Mouse (Mus musculus) fat pad, adult 2 months (tissue): Measurements from ENCODE around the gene Cfap65.

ENCODE experiments used
- DNase-seq: peaks from one replicate; pipeline ENCODE4 v3.0.0-alpha.2; 2011; ENCODE audit warnings: low read depth, low spot score; ENCODE audit errors: extremely low read depth

Cfap65 gene

GRCm38 (mm10) chr1:74935402-74935801 is at the start of gene Cfap65:
Gene Cfap65 (minus strand): TSS chr1:74935599.
- DNase-seq, result no peak

GRCm38 (mm10) chr1:74977001-74977400 is 41.6 kb upstream of the Cfap65 start:
- no peak for DNase-seq

- DNase-seq, result no peak
These were observed 40.5 kb upstream of the Cfap65 start for GRCm38 (mm10) chr1:74975936-74976335.

DNA sequence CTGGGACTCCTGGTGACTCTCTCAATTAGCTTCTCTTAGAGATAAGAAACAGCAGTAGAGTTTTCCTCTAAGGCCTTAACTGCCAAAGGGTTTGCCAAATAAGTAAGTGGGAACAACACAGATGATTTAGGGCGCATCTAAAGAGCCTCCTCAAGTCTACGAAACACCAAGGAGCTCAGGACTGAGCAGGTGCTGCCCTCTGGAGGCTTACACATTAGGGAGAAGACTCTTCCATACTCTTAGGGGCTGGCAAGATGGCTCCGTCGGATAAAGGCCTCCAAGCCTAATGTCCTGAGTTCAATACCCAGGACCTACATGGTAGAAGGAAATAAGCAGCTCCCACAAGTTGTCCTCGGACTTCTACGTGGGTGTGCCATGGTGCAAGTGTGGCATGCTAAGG is 38.2 kb upstream of the Cfap65 start:
- no peak for DNase-seq

- DNase-seq, result no peak
These were observed 36.1 kb upstream of the Cfap65 start for GRCm38 (mm10) chr1:74971353-74972050.

- no peak for DNase-seq
These were observed 32.7 kb upstream of the Cfap65 start for GRCm38 (mm10) chr1:74967962-74968580.

GRCm38 (mm10) chr1:74964494-74965215 is 29.3 kb upstream of the Cfap65 start:
- no peak for DNase-seq

- peak; percentile 5 for DNase-seq
These were observed 27.4 kb upstream of the Cfap65 start for GRCm38 (mm10) chr1:74962853-74963227.

DNA sequence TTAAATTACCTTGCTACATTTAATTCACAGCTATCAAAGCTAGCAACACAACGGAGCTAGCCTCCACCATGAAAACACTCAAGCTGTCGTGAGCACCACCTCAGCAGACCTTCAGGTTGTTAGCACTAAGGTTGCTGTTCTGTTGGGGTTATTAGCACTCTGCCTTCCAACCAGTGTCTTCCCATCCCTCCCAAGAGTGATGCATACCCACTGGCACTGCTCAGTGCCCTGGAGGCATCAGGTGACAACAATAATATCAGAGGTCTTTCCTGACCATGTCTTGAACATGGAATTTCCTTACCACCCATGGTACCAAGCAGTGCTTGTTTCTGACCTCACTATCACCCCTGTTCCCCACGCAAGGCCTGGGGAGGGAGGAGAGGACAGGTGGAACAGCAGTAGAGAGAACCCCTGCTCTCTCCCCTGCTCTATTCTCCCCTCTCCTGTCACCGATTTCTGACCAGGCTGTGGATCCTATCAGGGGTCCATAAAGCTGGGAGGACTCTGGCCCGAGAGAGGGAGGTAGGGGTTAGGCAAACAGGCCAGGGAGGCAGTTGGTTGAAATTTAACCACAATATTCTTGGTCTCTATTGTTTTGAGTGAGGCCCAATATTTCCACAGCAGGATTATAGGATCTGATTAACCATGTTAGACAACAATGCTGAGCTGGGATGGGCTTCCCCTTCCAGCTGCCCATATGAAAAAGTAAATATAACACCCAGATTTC is 26.9 kb upstream of the Cfap65 start:
- DNase-seq, result no peak

DNA sequence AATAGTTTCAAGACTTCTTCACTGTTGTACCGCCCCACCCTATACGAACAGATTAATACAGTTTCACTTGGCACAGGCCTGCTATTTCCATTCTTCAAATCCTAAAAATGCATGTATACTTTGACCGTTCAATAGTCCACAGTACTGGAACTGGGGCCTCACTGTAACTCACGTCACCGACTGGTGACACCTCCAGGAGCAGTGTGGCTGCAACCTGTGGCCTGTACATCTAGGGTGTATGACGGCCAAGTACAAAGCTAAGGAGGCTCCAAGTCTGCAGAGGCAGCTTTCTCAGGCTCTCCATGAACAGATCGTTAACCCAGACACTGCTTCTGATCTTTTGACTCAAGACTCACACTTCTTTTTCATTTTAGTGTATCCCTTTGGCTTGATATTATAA is 26.3 kb upstream of the Cfap65 start:
- DNase-seq, result no peak

DNA sequence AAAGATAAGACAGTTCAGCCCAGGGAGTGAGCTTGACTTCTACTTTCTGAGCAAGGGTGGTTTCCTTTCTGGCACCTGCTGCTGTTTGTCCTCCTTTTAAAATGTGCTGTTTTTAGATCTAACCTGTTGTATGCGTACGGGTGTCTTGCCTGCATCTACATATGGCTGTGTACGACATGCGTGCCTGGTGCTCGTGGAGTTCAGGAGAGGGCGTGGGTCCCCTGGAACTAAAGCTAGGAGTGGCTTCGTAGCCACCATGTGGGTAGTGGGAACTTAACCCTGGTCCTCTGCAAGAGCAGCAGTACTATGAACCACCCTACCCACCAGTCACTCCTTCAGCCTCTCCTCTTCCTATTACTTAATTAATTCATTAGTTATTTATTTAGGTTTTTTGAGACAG is 24.7 kb upstream of the Cfap65 start:
- no peak for DNase-seq

DNA sequence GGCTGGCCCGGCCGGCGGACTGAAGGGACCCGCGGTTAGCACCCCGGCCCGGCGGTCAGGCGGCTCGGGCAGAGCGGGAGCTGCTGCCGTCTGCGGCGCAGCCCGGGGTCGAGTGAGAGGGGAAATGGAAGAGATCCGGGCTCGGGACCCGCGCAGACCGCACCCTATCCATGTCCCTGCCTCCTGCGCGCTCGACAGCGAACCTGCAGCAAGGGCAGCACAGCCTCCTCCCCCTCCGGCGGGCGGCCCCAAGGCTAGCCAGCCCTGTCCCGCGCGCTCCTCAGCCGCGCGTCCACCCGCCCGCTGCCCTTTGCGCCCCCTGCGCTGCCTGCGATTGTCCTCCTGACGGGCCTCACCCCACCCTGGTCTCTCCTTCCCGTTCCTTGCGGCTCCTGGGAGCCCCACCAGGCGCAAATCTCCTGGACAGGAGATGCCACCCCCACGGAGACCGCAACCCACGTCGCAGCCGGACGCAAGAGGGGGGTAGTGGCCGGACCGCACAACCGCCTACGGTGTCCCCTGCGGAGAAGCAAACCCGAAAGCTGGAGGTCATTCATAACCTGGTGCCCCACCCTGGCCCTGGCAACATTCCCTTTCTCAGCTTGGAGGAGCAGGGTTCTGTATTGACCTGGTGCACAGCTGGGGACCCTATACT is 16.3 kb upstream of the Cfap65 start, which contains the start of gene Ihh:
Ihh (minus strand) TSS at position 117 of the 655 bp plus-strand sequence.
- DNase-seq, result no peak

DNA sequence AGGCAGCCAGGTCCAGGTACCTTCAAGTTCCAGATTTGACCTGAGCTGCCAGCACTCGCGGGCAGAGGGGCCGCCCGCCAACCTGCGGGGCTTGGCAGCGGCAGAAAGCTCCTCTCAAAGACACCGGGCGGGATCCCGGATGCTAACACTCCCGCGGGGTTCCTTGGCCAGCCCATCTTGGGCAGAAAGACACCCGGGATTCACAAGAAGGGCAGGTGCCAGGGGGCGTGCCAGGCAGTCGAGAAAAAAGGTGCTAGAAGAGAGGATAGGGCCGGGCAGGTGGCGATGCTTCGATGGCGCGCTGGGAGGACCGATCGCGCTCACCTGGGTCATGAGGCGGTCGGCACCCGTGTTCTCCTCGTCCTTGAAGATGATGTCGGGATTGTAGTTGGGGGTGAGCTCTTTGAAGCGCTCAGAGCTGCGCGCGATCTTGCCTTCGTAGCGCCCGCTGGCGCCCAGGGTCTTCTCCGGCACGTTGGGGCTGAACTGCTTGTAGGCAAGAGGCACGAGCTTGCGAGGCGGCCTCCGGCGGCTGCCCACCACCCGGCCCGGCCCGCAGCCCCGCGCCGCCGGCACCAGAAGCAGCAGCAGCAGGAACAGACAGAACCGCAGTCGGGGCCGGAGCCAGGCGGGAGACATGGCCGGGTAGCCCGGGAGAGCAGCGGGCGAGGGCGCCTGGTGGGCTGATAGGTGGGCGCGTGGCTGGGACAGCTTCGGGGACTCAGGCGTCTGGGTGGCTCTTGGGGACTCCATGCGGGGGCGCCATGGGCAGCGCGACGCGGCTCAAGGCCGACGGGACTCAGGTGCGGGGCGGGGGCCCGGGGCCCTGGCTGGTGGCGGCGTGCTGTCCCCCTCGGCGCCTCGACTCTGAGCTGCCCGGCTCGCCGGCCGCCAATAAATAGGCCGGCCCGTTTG is 15.4 kb upstream of the Cfap65 start:
- DNase-seq, result no peak

DNA sequence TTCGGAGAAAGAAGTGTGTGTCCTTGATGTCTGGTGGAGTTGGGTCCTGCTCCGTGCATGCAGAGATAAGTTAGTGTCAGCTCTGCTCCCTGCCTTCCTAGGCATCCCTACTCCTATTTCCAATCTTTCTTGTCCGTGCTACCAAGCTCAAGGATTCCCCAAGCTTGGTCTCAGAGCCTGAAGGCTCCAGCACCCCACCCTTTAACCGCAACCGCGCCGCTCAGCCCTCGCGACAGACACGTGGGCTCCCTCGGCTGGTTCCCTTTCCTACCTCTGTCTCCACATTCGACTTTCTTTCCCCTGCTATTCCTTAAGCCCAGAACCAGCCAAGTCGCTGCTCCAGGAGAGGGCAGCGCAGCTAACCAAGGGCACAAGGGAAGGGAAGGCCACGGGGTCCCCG is 14.7 kb upstream of the Cfap65 start:
- DNase-seq, result no peak

DNA sequence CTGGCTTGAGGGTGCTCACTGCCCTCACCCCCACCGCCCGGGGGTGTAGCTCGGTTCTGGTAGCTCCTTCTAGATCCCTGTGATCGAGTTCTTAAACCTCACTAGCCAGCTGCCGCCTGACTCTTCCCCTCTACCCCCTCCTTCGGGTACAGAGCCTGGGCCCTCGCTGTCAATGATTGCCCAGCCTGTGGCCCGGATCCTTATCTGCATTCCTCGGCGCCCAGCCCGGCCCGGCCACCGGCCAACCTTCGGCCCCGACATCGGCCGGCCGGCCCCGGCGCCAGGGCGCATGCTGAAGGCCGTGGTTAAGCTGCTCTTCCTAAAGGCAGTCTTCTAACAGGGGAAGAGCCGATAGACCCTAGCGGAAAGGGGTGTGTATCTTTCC is 14.3 kb upstream of the Cfap65 start:
- no peak for DNase-seq

GRCm38 (mm10) chr1:74948784-74949665 is 13.6 kb upstream of the Cfap65 start:
- no peak for DNase-seq

DNA sequence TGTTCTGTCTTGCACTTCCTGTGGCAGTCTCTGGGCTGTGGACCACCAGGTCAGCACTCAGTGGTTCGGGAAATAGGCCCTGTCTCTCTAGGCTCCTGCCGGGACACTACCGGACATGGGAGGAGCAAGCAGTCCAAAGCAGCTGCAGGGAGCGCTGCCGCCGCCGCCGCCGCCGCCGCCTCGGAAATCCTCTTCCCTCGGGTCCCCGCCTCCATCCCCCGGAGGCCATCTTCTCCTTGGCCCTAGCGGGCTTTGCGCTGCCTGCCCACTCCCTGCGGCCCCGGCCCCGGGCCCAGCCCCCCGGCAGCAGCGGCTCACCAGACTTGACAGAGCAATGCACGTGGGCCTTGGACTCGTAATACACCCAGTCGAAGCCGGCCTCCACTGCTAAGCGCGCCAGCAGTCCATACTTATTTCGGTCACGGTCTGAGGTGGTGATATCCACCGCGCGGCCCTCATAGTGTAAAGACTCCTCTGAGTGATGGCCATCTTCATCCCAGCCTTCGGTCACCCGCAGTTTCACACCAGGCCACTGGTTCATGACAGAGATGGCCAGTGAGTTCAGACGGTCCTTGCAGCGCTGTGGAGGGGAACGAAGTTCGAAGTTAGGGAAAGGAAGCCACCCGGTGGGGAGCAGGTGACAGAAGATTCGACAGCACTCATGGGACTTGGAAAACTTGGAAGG is 12.7 kb upstream of the Cfap65 start:
- DNase-seq, result no peak

DNA sequence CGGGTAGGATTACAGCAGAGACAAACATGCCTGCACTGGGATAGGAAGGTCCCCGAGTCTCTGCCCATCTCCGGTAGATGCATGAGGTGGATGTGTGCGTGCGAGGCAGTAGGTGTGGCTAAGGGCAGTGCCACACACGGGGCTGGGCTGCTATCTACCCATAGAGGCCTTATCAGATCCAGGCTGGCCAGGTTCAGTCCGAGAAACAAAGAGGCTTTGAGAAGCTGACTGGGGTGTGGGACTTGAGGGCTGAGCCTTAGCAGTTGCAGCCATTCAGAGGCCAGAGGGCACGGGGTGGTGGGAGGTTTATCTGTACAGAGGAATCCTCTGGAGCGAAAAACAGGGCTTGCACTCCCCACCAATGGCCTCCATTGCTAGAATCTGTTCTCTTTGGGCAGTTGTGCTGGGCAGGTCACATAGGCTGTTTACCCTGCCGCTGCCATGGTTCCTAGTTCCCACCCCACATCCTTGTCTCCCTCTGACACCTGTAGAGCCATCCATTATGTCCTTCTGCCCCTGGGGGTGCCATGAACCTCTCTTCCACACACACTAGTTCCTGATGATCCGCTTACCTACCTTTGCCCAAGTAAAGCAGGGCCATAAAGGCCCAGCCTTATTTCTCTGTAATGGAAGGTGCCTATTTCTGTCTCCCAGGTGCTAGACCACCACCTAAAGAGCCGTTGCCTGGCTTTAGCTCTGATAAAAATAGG is 6.4 kb upstream of the Cfap65 start:
- DNase-seq, result no peak
